Mouse (Mus musculus): ENCODE results near the gene Alg9. TPM values are rescaled to one million over a fixed set of nuclear protein-coding genes. Genes with fewer than 3 reads are reported as not detected.

Alg9 gene
- polyA plus RNA-seq, 1 experiment: 22.0 TPM

GRCm38 (mm10) chr9:50885600-50885987, 110.8 kb downstream of the Alg9 start:
- no peak for DNase-seq (ENCODE audit: low spot score)

DNA sequence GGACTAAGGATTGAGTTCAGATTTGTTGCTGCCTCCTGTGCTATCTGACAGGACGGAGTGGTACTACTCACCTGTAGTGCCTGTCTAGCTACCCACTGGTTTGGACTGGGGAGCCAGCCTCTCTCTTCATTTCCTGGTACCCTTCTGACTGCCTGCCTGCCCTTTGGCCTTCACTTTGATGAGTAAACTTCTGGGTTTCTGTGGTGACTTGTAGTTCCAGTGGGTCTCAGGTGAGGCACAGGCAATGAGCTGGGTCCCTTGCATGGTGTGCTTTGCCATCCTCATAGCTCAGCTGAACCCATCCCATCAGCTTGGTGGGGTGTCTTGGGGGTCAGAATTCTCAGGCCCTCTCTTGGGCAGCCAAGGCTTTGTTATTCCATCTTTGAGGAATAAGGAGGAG, 112.1 kb downstream of the Alg9 start:
- no peak for DNase-seq (ENCODE audit: low spot score)

- no peak for DNase-seq (ENCODE audit: low spot score)
Observed at GRCm38 (mm10) chr9:50887351-50887750, 112.5 kb downstream of the Alg9 start.

- DNase-seq (ENCODE audit: low spot score): no peak
Observed at GRCm38 (mm10) chr9:50889211-50889610, 114.4 kb downstream of the Alg9 start.

GRCm38 (mm10) chr9:50889964-50890363, 115.1 kb downstream of the Alg9 start:
- DNase-seq (ENCODE audit: low spot score): no peak

DNA sequence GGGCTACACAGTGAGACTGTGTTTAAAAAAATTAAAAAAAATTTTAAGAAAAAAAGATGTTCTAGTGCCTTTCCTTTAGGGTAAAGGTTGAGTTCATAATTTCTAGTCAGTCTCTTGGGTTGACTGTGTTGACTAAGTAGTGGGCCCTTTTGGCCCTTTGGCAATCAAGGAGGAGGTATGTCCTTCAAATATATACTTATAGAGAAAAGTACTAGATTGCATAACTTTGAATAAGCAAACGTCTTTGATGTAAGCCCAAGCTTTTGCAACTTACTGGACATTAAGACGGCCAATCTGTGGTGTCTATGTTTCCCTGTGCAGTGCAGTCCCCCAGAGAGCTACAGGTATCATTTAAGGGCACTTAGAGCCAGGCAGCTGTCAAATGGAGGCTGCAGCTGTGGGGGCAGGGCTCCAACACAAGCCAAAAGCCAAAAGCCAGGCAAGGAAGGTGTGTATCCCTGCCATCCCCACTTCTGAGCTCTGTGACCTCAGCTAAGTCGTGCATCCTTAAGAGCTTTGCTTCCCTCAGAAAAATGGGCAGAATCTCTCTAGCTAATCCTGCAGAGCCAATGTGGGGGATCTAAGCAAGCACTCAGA, 115.8 kb downstream of the Alg9 start:
- DNase-seq (ENCODE audit: low spot score): no peak

Other genes starting within 250 kb of the Alg9 start
- 101 and 137 TPM in 2 replicates for gene Pts, start 246.3 kb upstream of the Alg9 start, polyA plus RNA-seq (2012; rRNA removed)
- gene Il18, start 220.2 kb upstream of the Alg9 start, polyA plus RNA-seq (2012; rRNA removed): 5.7 and 8.2 TPM in 2 replicates
- 0.77 and 0.80 TPM in 2 replicates for gene Bco2, start 219.8 kb upstream of the Alg9 start, polyA plus RNA-seq (2012; rRNA removed)
- gene Tex12, start 213.7 kb upstream of the Alg9 start, polyA plus RNA-seq (2012; rRNA removed): not detected in 2 replicates
- gene Sdhd, start 171.2 kb upstream of the Alg9 start, polyA plus RNA-seq (2012; rRNA removed): 154 and 189 TPM in 2 replicates
- 181 and 191 TPM in 2 replicates for gene Timm8b, start 171.1 kb upstream of the Alg9 start, polyA plus RNA-seq (2012; rRNA removed)
- gene Pih1d2, start 157.7 kb upstream of the Alg9 start, polyA plus RNA-seq (2012; rRNA removed): 2.1 and 2.5 TPM in 2 replicates
- gene Nkapd1, start 157.6 kb upstream of the Alg9 start, polyA plus RNA-seq (2012; rRNA removed): 13.2 and 13.9 TPM in 2 replicates
- 42.8 and 43.1 TPM in 2 replicates for gene Dlat, start 115.2 kb upstream of the Alg9 start, polyA plus RNA-seq (2012; rRNA removed)
- 9.1 and 11.4 TPM in 2 replicates for gene Dixdc1, start 35.5 kb upstream of the Alg9 start, polyA plus RNA-seq (2012; rRNA removed)
- gene 2310030G06Rik, start 28.5 kb upstream of the Alg9 start, polyA plus RNA-seq (2012; rRNA removed): 12.4 and 13.5 TPM in 2 replicates
- 150 and 169 TPM in 2 replicates for gene Cryab, start 23.7 kb upstream of the Alg9 start, polyA plus RNA-seq (2012; rRNA removed)
- gene Hspb2, start 22.7 kb upstream of the Alg9 start, polyA plus RNA-seq (2012; rRNA removed): 48.5 and 54.7 TPM in 2 replicates
- gene Fdxacb1, start 6.8 kb upstream of the Alg9 start, polyA plus RNA-seq (2012; rRNA removed): 8.2 and 8.6 TPM in 2 replicates
- gene 1110032A03Rik, start 501 bp downstream of the Alg9 start, polyA plus RNA-seq (2012; rRNA removed): 60.8 and 68.2 TPM in 2 replicates
- 20.9 and 23.5 TPM in 2 replicates for gene Ppp2r1b, start 70.3 kb downstream of the Alg9 start, polyA plus RNA-seq (2012; rRNA removed)
- 17.4 and 19.2 TPM in 2 replicates for gene Sik2, start 234.1 kb downstream of the Alg9 start, polyA plus RNA-seq (2012; rRNA removed)

Measured in urinary bladder, adult 2 months (tissue).